Mouse (Mus musculus): ENCODE measurements around the gene Gins2.

Gins2 gene

GRCm38 (mm10) chr8:120602672-120603071 lies 13.6 kb upstream of the Gins2 start:
- in situ Hi-C loops (cut with MseI, MboI) = no loop called here

- in situ Hi-C loops (cut with MseI, MboI) = no loop called here
These were observed 10.4 kb upstream of the Gins2 start for GRCm38 (mm10) chr8:120599504-120599903.

GRCm38 (mm10) chr8:120598579-120598978 lies 9.5 kb upstream of the Gins2 start:
- in situ Hi-C loops (cut with MseI, MboI) = no loop called here

GRCm38 (mm10) chr8:120595963-120596362 lies 6.9 kb upstream of the Gins2 start:
- in situ Hi-C loops (cut with MseI, MboI) = no loop called here

- in situ Hi-C loops (cut with MseI, MboI) = no loop called here
These were observed 5.5 kb upstream of the Gins2 start for GRCm38 (mm10) chr8:120594571-120594970.

GRCm38 (mm10) chr8:120591587-120592292 lies 2.6 kb upstream of the Gins2 start:
- in situ Hi-C loops (cut with MseI, MboI) = no loop called here

- in situ Hi-C loops (cut with MseI, MboI) = no loop called here
These were observed 817 bp upstream of the Gins2 start for GRCm38 (mm10) chr8:120589921-120590320.

GRCm38 (mm10) chr8:120585521-120585920 lies 3.6 kb downstream of the Gins2 start:
- in situ Hi-C loops (cut with MseI, MboI) = no loop called here

- in situ Hi-C loops (cut with MseI, MboI) = no loop called here
These were observed 7.3 kb downstream of the Gins2 start for GRCm38 (mm10) chr8:120581811-120582210.

GRCm38 (mm10) chr8:120581329-120581728 lies 7.8 kb downstream of the Gins2 start:
- in situ Hi-C loops (cut with MseI, MboI) = no loop called here

- in situ Hi-C loops (cut with MseI, MboI) = no loop called here
These were observed 8.6 kb downstream of the Gins2 start for GRCm38 (mm10) chr8:120580336-120581000.

GRCm38 (mm10) chr8:120577821-120578220 lies 11.3 kb downstream of the Gins2 start:
- in situ Hi-C loops (cut with MseI, MboI) = no loop called here

GRCm38 (mm10) chr8:120575801-120576200 lies 13.3 kb downstream of the Gins2 start:
- in situ Hi-C loops (cut with MseI, MboI) = no loop called here

- in situ Hi-C loops (cut with MseI, MboI) = no loop called here
These were observed 14.2 kb downstream of the Gins2 start for GRCm38 (mm10) chr8:120574941-120575340.

GRCm38 (mm10) chr8:120573866-120574265 lies 15.2 kb downstream of the Gins2 start:
- in situ Hi-C loops (cut with MseI, MboI) = no loop called here

GRCm38 (mm10) chr8:120572534-120572933 lies 16.6 kb downstream of the Gins2 start:
- in situ Hi-C loops (cut with MseI, MboI) = no loop called here

GRCm38 (mm10) chr8:120571561-120571960 lies 17.5 kb downstream of the Gins2 start:
- in situ Hi-C loops (cut with MseI, MboI) = no loop called here

- in situ Hi-C loops (cut with MseI, MboI) = no loop called here
These were observed 19.0 kb downstream of the Gins2 start for GRCm38 (mm10) chr8:120569939-120570715.

- in situ Hi-C loops (cut with MseI, MboI) = no loop called here
These were observed 20.0 kb downstream of the Gins2 start for GRCm38 (mm10) chr8:120569123-120569522.

- in situ Hi-C loops (cut with MseI, MboI) = no loop called here
These were observed 20.8 kb downstream of the Gins2 start for GRCm38 (mm10) chr8:120568164-120568798.

GRCm38 (mm10) chr8:120567731-120568130 lies 21.4 kb downstream of the Gins2 start:
- in situ Hi-C loops (cut with MseI, MboI) = no loop called here

- in situ Hi-C loops (cut with MseI, MboI) = no loop called here
These were observed 22.4 kb downstream of the Gins2 start for GRCm38 (mm10) chr8:120566681-120567080.
